In genomic region chr9:35411975-35412374, GRCm38 (mm10) we compare ENCODE assay signal across 16 mouse cellular contexts. TPM values are rescaled to one million over a fixed set of nuclear protein-coding genes. Genes with fewer than 3 reads are reported as not detected.
DNase-seq lines count a peak whose midpoint lies in the region; ATAC-seq and TF ChIP-seq lines count a peak whose summit lies in the region.
"Had no signal": no experiment of that assay in that cellular context is flagged by ENCODE, and none has a peak within 500 bp of the region (broad histone marks: within the 10 kb centered on the region; RNA-seq: fewer than 3 reads in every experiment).

No protein-coding gene starts in this region.

- H3K9ac ChIP-seq in forebrain, postnatal 0 days, result no peak overlapping the region
- no peak overlapping the region for H3K9ac ChIP-seq in midbrain, embryonic 14.5 days (replicated peaks; ENCODE audit: low read length)
- H3K9ac ChIP-seq in limb, embryonic 12.5 days (replicated peaks), result no peak overlapping the region
- H3K9ac ChIP-seq: liver, embryonic 13.5 days had no signal

- no peaks in the 10 kb centered on the region for H3K9me3 ChIP-seq in forebrain, embryonic 10.5 days
- H3K9me3 ChIP-seq in forebrain, postnatal 0 days (ENCODE audit: low read length), result no peaks in the 10 kb centered on the region
- no peaks in the 10 kb centered on the region for H3K9me3 ChIP-seq in midbrain, embryonic 14.5 days (ENCODE audit: control insufficient read depth, low read length)
- no peaks in the 10 kb centered on the region for H3K9me3 ChIP-seq in midbrain, embryonic 10.5 days (replicated peaks)
- no peaks in the 10 kb centered on the region for H3K9me3 ChIP-seq in limb, embryonic 12.5 days
- H3K9me3 ChIP-seq: liver, embryonic 13.5 days had no signal

- peaks cover 25% of the 10 kb centered on the region; the same call in 1 of the 2 replicates for H3K27me3 ChIP-seq in forebrain, embryonic 10.5 days (ENCODE audit: poor library complexity, severe bottlenecking)
- H3K27me3 ChIP-seq in forebrain, postnatal 0 days (ENCODE audit: insufficient read depth, low read length), result no peaks in the 10 kb centered on the region
- H3K27me3 ChIP-seq in midbrain, embryonic 14.5 days (ENCODE audit: control insufficient read depth, insufficient read depth, low read length), result peaks cover 4% of the 10 kb centered on the region; the same call in 1 of the 2 replicates
- peaks cover 36% of the 10 kb centered on the region for H3K27me3 ChIP-seq in midbrain, embryonic 10.5 days (ENCODE audit: low read depth, poor library complexity, severe bottlenecking)
- H3K27me3 ChIP-seq in limb, embryonic 12.5 days, result no peaks in the 10 kb centered on the region

- H3K4me2 ChIP-seq in forebrain, postnatal 0 days (ENCODE audit: low read depth), result no peak overlapping the region
- no peak overlapping the region for H3K4me2 ChIP-seq in midbrain, embryonic 14.5 days (ENCODE audit: low read length)
- no peak overlapping the region for H3K4me2 ChIP-seq in limb, embryonic 12.5 days
- H3K4me2 ChIP-seq: liver, embryonic 13.5 days had no signal

- no peak for ATAC-seq in forebrain, postnatal 0 days
- peak; percentile 8; the same call in 1 of the 2 replicates for ATAC-seq in midbrain, embryonic 14.5 days (ENCODE audit: low FRiP score, low TSS enrichment)
- ATAC-seq in limb, embryonic 12.5 days (ENCODE audit: insufficient number of reproducible peaks, insufficient read depth, low FRiP score, low TSS enrichment, low read depth), result no peak
- no peak for ATAC-seq in cerebellum, adult (ENCODE audit: insufficient number of reproducible peaks, low FRiP score, low TSS enrichment)

- peaks cover 47% of the 10 kb centered on the region for H3K4me1 ChIP-seq in forebrain, embryonic 10.5 days
- H3K4me1 ChIP-seq in forebrain, postnatal 0 days (ENCODE audit: insufficient read depth), result no peaks in the 10 kb centered on the region; the same call in 1 of the 2 replicates
- peaks cover 10% of the 10 kb centered on the region for H3K4me1 ChIP-seq in midbrain, embryonic 14.5 days (ENCODE audit: control insufficient read depth, insufficient read depth, low read length)
- peaks cover 28% of the 10 kb centered on the region for H3K4me1 ChIP-seq in midbrain, embryonic 10.5 days
- peaks cover 30% of the 10 kb centered on the region for H3K4me1 ChIP-seq in limb, embryonic 12.5 days (replicated peaks)
- H3K4me1 ChIP-seq: liver, embryonic 13.5 days had no signal

- DNase-seq in forebrain, embryonic 10.5 days (ENCODE audit: extremely low spot score, low spot score), result no peak
- DNase-seq in forebrain, postnatal 0 days, result no peak
- DNase-seq in midbrain, embryonic 14.5 days, result no peak
- DNase-seq in midbrain, embryonic 10.5 days (ENCODE audit: low spot score), result no peak
- DNase-seq in Muller cell, postnatal 12 days (ENCODE audit: inconsistent ontology term), result no peak
- DNase-seq in layer of hippocampus, adult 8-10 months (ENCODE audit: low spot score in 2 of 2), result no peak
- DNase-seq: adrenal gland, postnatal 10 days; cerebellum, adult 8-10 months; gastrocnemius, adult 2 months; heart, adult 2 months; kidney, adult 11 months; kidney, postnatal 36 days; liver, embryonic 13.5 days had no signal

- H3K36me3 ChIP-seq in forebrain, embryonic 10.5 days (replicated peaks), result no peaks in the 10 kb centered on the region
- H3K36me3 ChIP-seq in forebrain, postnatal 0 days (ENCODE audit: insufficient read depth), result no peaks in the 10 kb centered on the region
- no peaks in the 10 kb centered on the region for H3K36me3 ChIP-seq in midbrain, embryonic 14.5 days (ENCODE audit: control insufficient read depth, insufficient read depth, low read length)
- no peaks in the 10 kb centered on the region for H3K36me3 ChIP-seq in midbrain, embryonic 10.5 days
- H3K36me3 ChIP-seq in limb, embryonic 12.5 days, result no peaks in the 10 kb centered on the region
- H3K36me3 ChIP-seq: liver, embryonic 13.5 days had no signal

- H3K4me3 ChIP-seq in forebrain, embryonic 10.5 days, result no peak overlapping the region
- no peak overlapping the region for H3K4me3 ChIP-seq in forebrain, postnatal 0 days (ENCODE audit: low read depth, low read length)
- no peak overlapping the region for H3K4me3 ChIP-seq in midbrain, embryonic 14.5 days (replicated peaks; ENCODE audit: low read depth, low read length)
- no peak overlapping the region for H3K4me3 ChIP-seq in midbrain, embryonic 10.5 days
- H3K4me3 ChIP-seq in limb, embryonic 12.5 days (replicated peaks), result no peak overlapping the region
- H3K4me3 ChIP-seq: gastrocnemius, adult 2 months; heart, adult 2 months; liver, embryonic 13.5 days; myocyte had no signal

- TF ChIP-seq CTCF in forebrain, postnatal 0 days (IDR thresholded peaks at IDR 0.05; ENCODE audit: low read depth), result no peak

- 32% methylated on average over 7 of the region's 7 CpGs for WGBS in forebrain, embryonic 10.5 days
- WGBS in forebrain, postnatal 0 days, result 14% methylated on average over 7 of the region's 7 CpGs
- 25% methylated on average over 7 of the region's 7 CpGs for WGBS in midbrain, embryonic 14.5 days
- 53% methylated on average over 7 of the region's 7 CpGs for WGBS in midbrain, embryonic 10.5 days
- WGBS in limb, embryonic 12.5 days, result 59% methylated on average over 7 of the region's 7 CpGs

- H3K27ac ChIP-seq in forebrain, embryonic 10.5 days, result peak overlapping the region; percentile 75
- H3K27ac ChIP-seq in forebrain, postnatal 0 days (ENCODE audit: low read depth, low read length), result no peak overlapping the region
- H3K27ac ChIP-seq in midbrain, embryonic 14.5 days (replicated peaks; ENCODE audit: low read depth, low read length), result no peak overlapping the region
- H3K27ac ChIP-seq in midbrain, embryonic 10.5 days (replicated peaks), result no peak overlapping the region
- H3K27ac ChIP-seq in limb, embryonic 12.5 days, result peak overlapping the region; percentile 4; the same call in 1 of the 2 replicates
- H3K27ac ChIP-seq: gastrocnemius, adult 2 months; heart, adult 2 months; liver, embryonic 13.5 days had no signal

RNA-seq across cellular contexts. Expression of gene Cdon, which starts 9.0 kb away (rescaled TPM):
- 13.4 and 16.2 TPM in 2 replicates for polyA plus RNA-seq in forebrain, embryonic 10.5 days (2016; fragmentation: Nextera tagmentation; extraction: Ambion mirVana)
- 9.6 and 13.7 TPM in 2 replicates for total RNA-seq in forebrain, postnatal 0 days (2014; rRNA removed)
- 0.94 and 1.3 TPM in 2 replicates for polyA plus RNA-seq in forebrain, postnatal 0 days (2015; fragmentation: Nextera tagmentation; extraction: Ambion mirVana)
- 3.5 and 6.4 TPM in 2 replicates for polyA plus RNA-seq in midbrain, embryonic 14.5 days (2014; fragmentation: Nextera tagmentation; extraction: Ambion mirVana)
- polyA plus RNA-seq in midbrain, embryonic 10.5 days (2016; fragmentation: Nextera tagmentation; extraction: Ambion mirVana), result 10.5 TPM in 2 replicates
- 19.9 and 25.0 TPM in 2 replicates for polyA plus RNA-seq in limb, embryonic 12.5 days (2016; fragmentation: Nextera tagmentation; extraction: Ambion mirVana)
- 10 to 100 TPM; 12.6 to 13.9 (median 13.9) TPM for total RNA-seq in layer of hippocampus, adult 8-10 months (2022)

Comparison
In these comparisons a context has a peak if more than half of its experiments do, and no peak if none do; other contexts are left out.
1. H3K27ac ChIP-seq: peak in forebrain, embryonic 10.5 days (single experiment) and limb, embryonic 12.5 days (single experiment); none in forebrain, postnatal 0 days (single experiment), midbrain, embryonic 14.5 days (single experiment) and midbrain, embryonic 10.5 days (single experiment).